Mouse (Mus musculus) adipocyte (in vitro differentiated cells): ENCODE data around the gene Gm20696.

ENCODE experiments used
- DNase-seq: peaks from one replicate; pipeline ENCODE4 v3.0.0-alpha.2; 2016; ENCODE audit warnings: low spot score

Gene Gm20696

GRCm38 (mm10) chr6:99328146-99328545, 338.5 kb downstream of the Gm20696 start:
- no peak for DNase-seq

GRCm38 (mm10) chr6:99327721-99328120, 338.9 kb downstream of the Gm20696 start:
- DNase-seq, result peak; percentile 92

GRCm38 (mm10) chr6:99325881-99326280, 340.7 kb downstream of the Gm20696 start:
- no peak for DNase-seq

GRCm38 (mm10) chr6:99325461-99325860, 341.1 kb downstream of the Gm20696 start:
- DNase-seq, result no peak

DNA sequence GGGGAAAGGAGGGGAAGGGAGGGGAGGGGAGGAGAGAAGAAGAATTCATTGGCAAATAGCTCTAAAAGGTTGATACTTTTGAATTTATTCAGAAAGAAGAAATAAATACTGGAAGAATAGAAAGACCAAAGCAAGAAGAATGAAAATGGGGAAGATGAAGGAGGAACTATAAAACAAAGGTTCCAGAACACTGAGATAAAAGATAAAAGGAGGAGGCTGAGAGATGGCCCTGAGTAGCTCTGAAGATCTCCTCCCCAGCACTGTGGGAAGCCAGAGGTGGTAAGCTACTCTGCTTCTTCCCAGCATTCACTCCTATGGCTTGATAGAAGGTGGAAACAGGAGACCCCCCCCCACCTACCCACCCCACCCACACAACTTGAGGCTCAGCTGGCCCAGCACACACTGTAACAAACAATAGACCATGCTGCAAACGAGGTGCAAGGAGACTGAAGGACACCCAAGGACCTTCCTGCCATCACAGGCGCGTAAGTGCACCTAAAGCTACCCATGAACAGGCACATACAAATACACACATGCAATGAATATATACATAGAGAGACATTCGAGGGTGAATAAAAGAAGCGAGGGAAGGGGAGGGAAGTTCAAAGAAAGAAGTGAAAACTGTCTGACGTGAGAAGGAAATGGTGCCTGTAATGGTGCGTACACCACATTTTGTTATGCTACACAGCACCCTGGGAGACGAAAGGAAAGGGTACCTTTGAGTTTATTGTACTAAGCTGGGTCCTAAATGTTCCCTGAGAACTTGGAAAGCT, 344.3 kb downstream of the Gm20696 start:
- DNase-seq, result no peak

DNA sequence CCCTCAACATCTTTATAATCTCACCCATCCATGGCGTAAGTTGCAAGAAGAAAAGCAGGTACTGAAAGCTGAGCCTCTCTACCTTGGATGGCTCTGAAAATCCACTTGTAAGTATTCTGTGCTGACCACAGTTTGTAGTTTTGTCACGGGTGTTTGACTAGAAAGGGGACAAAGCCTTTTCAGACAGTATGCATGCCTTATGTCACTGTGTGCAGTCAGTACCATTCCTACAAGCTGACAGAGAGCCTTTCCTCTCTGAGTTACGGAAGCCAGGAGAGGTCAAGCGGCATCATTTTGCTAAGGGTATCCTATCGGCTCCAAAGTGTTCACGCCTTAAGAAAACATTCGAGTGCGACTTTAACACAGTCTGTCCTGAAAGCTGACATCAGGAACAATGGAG, 346.2 kb downstream of the Gm20696 start:
- DNase-seq, result no peak

DNA sequence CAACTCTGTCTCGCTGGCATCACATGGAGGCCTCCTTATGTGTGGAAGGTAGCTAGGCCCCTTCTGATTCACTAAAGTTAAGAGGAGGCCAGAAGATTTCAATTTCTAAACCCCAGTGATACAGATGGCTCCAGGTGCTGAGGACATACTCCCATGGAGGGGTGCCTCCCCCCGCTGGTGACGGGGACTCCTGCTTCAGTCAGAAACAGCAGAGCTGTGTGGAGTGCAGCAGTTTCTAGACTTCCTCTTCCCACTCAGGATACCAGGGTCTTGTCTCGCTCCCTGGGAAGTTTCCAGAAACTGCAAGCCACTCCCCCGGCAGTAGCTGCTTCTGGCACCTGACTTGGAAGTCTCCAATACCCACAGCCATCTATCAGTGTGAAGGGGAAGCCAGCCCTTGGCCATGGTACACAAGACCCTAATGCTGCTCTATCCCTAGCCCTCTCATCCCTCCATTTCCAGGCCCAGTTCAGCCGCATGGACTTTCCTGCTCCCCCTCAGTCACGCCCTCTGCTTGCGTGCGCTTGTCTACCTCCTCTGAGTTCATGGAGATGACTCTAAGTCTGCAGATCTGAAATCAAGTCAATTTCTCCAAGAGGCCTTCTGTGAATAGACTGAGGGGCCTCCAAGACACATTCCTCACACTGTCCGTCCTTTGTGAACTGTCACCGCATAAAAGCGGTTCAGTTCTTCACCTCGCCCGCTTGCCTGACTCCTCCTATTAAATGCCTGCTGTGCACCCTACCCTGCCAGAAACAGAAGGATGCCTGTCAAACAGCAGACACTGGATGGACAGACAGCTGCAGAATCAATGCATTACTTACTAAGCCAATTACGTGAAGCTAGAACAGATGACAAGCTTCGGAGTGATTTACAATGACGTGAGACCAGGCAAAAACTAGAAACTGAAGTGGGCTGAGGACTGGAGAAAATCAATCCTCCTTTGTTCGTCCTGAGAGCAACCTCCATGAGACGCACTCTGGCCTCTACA, 346.9 kb downstream of the Gm20696 start:
- no peak for DNase-seq

DNA sequence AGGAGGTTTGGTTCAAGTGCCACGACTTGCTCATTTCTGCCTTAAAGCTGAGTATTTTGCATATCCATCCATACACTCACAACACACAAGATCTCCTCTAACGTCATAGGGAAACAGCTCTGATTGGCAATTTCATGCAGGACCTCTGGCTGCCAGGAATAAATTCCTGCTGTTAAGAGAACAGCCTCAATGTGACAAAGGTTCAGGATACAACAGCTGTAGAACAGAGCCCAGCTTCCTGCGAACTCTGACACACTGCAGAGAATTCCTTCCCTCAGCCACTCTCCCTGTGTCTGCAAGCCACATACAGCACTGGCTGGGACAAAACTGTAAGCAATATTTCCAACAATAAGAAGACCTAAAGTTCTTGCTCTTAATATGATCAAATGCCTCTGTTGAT, 351.9 kb downstream of the Gm20696 start:
- peak; percentile 86 for DNase-seq

DNA sequence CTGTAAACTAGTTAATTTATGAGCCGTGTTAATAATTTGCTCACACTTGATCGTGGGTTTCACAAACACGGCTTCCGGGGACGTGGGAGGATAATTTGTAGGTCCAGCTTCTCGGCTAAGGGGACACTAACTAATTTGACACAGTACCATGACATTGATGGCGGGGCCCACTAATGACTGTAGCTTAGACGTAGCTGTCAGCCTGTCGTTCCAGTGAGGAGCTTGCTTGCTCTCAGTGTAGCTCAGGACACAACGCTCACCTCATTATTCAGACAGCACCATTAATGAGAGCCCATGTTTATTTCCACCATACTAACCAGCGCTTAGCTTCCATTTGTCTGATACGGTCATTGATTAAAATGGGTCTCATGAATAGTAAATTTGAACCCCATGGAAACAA, 356.1 kb downstream of the Gm20696 start:
- DNase-seq, result no peak

- DNase-seq, result no peak
Measured at GRCm38 (mm10) chr6:99310171-99310500, 356.5 kb downstream of the Gm20696 start.

- no peak for DNase-seq
Measured at GRCm38 (mm10) chr6:99309466-99310170, 357.0 kb downstream of the Gm20696 start.

- DNase-seq, result no peak
Measured at GRCm38 (mm10) chr6:99305751-99306150, 360.8 kb downstream of the Gm20696 start.

DNA sequence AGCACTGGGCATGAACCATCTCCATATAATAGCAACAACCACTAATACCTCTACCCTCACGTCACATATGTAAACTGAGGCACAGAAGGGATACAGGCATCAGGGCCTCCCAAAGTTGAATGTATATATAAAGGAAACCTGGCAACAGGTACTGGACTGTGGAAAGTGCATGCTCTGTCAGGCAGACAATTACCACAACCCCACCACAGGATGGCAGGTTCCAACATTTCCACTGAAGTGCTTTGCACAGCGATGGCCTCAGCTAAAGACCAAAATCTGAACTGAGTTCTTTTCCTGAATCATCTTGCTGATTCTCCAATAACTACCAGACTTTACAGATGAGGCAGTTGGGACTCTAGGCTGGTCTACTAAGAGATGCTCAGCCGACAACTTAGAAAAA, 361.4 kb downstream of the Gm20696 start:
- DNase-seq, result no peak

DNA sequence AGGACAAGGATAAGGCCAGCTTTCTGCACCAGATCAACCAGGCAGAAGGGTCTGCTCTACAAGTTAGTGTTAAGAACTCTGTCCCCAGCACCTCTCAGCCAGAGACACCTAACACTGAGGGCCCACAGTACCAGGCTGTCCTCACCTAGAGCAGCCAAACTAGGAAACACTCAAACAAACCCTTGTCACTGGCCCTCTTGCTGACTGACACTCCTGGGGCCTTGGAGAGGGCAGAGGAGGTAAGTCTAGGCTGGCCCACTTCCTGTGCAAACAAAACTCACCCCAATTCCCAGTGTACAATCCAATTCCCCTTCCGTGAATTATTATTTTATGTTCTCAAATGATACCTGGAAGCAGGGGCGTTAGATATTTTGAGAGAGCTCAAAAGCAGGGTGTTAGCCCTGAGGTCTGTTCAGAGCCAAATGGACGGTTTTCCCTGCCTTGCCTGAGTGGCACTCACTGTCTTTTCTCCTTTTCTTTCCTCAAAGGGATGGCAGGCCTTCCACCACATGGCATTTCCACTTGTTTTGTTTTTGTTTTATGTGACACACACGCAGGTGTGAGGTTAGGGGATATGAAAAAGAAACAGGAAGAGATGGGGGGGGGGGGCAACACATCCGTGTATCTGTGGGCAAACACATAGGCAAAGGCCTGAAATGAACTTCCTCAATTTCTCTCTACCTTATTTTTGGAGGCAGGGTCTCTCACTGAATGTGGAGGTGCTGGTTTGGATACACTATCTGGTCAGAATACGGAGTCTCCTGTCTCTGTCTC, 363.7 kb downstream of the Gm20696 start:
- no peak for DNase-seq

DNA sequence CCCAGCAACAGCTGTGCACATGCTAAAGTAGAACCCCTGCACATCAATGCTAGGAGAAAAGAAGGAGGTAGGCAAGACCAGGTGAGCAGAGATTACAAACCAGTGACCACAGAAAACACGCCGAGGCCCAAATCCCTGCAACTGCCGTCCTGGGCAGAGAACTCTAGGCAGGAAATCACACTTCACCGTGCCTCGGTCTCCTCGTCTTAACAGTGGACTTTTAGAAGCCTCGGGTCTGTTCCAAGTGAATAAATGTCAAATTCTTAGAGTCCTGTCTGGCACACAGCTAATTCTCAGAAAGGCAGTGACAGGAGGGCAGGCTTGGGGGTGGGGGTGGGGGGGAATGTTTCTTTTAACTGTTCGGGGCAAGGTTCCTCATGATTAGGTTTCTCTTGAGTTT, 364.7 kb downstream of the Gm20696 start:
- no peak for DNase-seq

GRCm38 (mm10) chr6:99300235-99300634, 366.4 kb downstream of the Gm20696 start:
- no peak for DNase-seq

DNA sequence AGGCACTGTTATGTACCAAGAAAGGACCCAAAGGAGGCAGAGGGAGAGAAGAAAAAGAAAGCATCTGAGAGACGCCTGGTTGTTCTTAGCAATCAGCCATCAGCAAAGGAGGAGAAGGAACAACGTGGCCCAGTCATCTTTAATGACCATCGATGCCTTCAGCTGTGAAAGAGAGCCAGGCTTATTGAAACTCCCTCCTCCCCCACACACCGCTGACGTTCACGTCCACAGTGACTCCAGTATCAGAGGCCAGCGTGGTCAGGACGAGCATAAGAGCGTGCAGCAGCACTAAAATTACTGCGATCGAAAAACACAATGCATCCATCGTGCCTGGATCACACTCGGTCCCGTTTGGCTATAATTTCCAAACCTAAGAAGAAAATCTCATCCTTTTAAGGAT, 367.4 kb downstream of the Gm20696 start:
- DNase-seq, result no peak

GRCm38 (mm10) chr6:99297535-99297934, 369.1 kb downstream of the Gm20696 start:
- DNase-seq, result no peak

- no peak for DNase-seq
Measured at GRCm38 (mm10) chr6:99295495-99295894, 371.1 kb downstream of the Gm20696 start.

GRCm38 (mm10) chr6:99289220-99289619, 377.4 kb downstream of the Gm20696 start:
- no peak for DNase-seq

GRCm38 (mm10) chr6:99285026-99285425, 381.6 kb downstream of the Gm20696 start:
- no peak for DNase-seq

DNA sequence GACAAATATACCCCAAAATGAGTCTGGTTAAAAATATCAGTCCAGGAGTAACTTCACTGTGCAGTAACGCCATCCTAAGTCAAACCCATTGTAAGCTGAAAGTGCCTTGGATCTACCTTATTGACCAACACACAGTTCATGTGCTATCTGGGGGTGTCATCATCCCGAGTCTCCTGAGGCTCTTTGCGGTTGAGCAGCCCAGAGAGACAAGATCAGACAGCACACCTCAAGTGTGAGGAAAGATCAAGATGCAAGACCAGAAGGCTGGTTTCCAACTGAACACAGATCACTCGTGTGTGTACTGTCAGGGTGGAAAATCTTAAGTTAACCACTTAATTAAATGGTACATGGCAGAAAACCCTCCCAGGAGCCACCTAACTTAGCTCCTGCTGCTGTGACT, 382.6 kb downstream of the Gm20696 start:
- no peak for DNase-seq
